Mouse (Mus musculus) gastrocnemius, postnatal 14 days (tissue): ENCODE results near the gene Pnma1. TPM values are rescaled to one million over a fixed set of nuclear protein-coding genes. Genes with fewer than 3 reads are reported as not detected.

ENCODE experiments used
- DNase-seq: peaks from one replicate; pipeline ENCODE4 v3.0.0; 2021; ENCODE audit warnings: mixed read lengths
- intact Hi-C: fragments of 180-260 bp; cut with DNase I; formaldehyde crosslinking; loops from one replicate; pipeline ENCODE4 v1.15.1; 2025; ENCODE audit warnings: low total_unique reads
- total RNA-seq, 2 experiments: library from RNA; stranded (reverse); gene quantifications; 2 replicates each; pipeline ENCODE4 v1.2.3; 2021

Pnma1 gene
- total RNA-seq, 2 experiments from 2014 or later: 0.23 to 0.24 TPM

DNA sequence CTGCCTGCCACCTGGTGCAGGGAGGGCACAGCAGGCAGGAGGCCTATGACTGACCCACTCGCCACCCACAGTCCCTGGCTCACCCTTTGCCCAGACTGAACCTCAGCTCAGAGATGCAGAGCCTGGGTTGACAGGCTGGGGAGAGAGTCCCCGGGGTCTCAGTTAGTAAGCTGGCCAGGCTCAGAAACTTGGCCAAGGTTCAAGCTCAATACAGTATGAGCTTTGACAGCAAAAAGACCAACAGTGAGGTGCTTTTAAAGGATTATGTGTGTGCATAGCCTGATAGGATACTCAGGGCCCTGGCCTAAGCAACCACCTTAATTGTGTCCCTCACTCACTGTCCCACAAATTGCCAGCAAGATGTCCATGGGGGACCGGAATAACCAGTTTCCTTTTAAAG lies 31.8 kb upstream of the Pnma1 start:
- DNase-seq: no peak
- intact Hi-C loops: no loop called here

GRCm38 (mm10) chr12:84178652-84179445 lies 30.6 kb upstream of the Pnma1 start:
- DNase-seq: no peak
- intact Hi-C loops: no loop called here

- DNase-seq: no peak
- intact Hi-C loops: no loop called here
Observed at GRCm38 (mm10) chr12:84178052-84178451, 29.8 kb upstream of the Pnma1 start.

GRCm38 (mm10) chr12:84176886-84177765 lies 28.8 kb upstream of the Pnma1 start:
- intact Hi-C loops: no loop called here
- no peak for DNase-seq

- intact Hi-C loops: no loop called here
- DNase-seq: peak; percentile 28
Observed at GRCm38 (mm10) chr12:84176126-84176769, 28.0 kb upstream of the Pnma1 start.

GRCm38 (mm10) chr12:84175659-84176061 lies 27.4 kb upstream of the Pnma1 start:
- DNase-seq: peak; percentile 87
- intact Hi-C loops: no loop called here

DNA sequence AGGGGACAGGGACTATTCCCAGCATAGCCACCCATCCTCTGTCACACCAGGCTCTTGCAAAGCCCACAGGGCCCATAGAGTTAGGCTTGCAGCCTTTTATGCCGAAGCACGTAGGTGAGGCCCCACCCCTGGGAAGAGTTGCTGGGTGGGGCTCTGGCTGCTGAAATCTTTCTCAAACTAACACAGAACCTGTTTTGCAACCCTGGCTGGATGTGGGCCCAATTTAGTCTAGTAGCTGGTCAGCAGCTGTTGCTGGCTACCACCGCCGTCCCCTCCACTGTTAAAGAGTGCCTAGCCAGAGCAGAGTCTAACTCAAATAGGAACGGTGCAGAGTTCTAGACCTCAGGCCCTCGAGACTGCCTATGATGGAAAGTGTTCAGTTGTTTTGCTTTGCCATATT lies 26.6 kb upstream of the Pnma1 start:
- DNase-seq: peak; percentile 84
- intact Hi-C loops: no loop called here

- intact Hi-C loops: no loop called here
- DNase-seq: peak; percentile 52
Observed at GRCm38 (mm10) chr12:84174190-84174811, 26.0 kb upstream of the Pnma1 start.

- peak; percentile 10 for DNase-seq
- intact Hi-C loops: no loop called here
Observed at GRCm38 (mm10) chr12:84173309-84173915, 25.1 kb upstream of the Pnma1 start.

GRCm38 (mm10) chr12:84172862-84173261 lies 24.6 kb upstream of the Pnma1 start:
- DNase-seq: peak; percentile 2
- intact Hi-C loops: no loop called here

DNA sequence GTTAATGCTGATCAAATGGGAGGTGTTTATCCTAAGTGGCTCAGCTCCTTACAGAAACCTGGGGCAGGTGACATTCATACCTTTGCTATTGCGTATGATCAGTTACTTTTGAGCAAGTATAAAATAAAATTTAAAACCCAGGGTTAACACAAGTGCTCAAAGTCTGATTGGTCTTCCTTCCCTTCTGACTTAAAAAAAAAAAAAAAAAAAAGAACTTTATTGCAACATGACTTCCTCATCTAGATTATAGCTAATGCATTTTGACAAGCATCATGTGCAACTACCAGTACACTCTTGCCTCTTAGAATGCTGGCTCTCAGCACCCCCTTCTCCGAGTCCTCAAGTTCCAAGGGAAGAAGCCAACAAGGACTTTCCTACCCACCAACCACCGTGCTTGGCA lies 23.9 kb upstream of the Pnma1 start:
- DNase-seq: no peak
- intact Hi-C loops: no loop called here

DNA sequence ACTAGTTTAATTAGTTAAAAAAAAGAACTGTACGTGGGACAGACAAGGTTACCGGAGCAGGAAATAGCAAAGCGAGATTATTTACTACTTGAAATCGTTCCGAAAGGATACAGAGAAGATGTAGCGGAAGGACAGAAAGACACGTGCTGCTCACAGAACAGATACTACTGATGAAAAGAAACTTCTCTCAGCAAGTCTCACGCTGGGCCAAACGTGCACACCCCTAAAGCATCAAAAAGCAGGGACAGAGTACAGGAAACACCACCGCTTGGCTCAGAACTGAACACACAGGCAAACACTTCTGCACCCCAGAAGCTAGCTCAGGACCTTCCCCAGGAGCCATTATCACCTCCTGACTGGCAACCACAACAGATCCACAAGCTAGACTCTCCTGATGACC lies 22.3 kb upstream of the Pnma1 start:
- DNase-seq: no peak

GRCm38 (mm10) chr12:84165631-84166373 lies 17.5 kb upstream of the Pnma1 start:
- intact Hi-C loops: no loop called here
- no peak for DNase-seq

More for the DNA sequence above, 22.3 kb upstream of the Pnma1 start:
- intact Hi-C loops: no loop called here

DNA sequence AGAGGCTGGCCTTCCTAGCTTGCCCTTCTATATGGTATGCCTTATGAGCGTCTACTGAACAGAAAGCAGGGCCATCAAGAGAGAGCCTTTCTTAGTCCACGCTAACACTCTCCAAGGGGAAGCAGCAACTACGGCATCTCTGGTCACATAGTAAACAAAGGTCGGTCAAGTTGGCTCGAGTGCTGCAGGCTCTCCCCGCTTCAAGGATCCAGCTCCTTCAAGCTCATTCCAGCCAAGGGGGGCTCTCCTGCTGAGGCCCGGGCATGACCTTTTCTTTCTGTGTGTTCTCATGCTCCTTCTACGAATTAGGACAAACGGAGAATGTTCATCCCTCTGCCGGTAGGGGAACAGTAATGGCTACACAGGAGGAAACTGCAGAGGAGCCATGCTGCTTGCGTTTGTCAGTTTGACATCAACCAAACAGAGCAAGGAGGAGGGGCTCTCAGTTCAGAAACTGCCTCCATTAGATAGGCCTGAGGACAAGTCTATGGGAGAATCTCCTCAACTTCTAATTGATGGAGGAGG lies 15.4 kb upstream of the Pnma1 start:
- no peak for DNase-seq

DNA sequence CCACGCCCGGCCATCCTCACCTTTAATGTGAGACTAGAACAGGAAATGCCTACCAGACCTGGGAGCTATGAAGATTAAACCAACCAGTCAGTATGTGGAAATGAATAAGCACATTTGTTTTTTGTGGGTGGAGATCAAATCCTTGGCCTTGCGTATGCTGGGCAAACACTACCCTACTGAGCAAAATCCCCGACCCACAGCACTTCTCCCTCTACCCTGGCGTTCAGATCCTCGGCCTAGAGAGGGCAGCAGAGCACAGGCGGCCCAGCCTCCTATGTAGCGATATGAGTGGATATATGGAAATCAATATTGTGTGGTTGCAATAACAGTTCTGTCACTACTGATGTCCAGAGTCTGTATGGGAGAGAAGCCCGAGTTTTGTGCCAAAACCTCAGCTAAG lies 14.8 kb upstream of the Pnma1 start:
- DNase-seq: no peak

More for the DNA sequence above, 15.4 kb upstream of the Pnma1 start:
- intact Hi-C loops: loop anchor here (5.0 kb wide), 1 partner anchor 54 kb away; the partner anchor contains the start of gene Elmsan1

DNA sequence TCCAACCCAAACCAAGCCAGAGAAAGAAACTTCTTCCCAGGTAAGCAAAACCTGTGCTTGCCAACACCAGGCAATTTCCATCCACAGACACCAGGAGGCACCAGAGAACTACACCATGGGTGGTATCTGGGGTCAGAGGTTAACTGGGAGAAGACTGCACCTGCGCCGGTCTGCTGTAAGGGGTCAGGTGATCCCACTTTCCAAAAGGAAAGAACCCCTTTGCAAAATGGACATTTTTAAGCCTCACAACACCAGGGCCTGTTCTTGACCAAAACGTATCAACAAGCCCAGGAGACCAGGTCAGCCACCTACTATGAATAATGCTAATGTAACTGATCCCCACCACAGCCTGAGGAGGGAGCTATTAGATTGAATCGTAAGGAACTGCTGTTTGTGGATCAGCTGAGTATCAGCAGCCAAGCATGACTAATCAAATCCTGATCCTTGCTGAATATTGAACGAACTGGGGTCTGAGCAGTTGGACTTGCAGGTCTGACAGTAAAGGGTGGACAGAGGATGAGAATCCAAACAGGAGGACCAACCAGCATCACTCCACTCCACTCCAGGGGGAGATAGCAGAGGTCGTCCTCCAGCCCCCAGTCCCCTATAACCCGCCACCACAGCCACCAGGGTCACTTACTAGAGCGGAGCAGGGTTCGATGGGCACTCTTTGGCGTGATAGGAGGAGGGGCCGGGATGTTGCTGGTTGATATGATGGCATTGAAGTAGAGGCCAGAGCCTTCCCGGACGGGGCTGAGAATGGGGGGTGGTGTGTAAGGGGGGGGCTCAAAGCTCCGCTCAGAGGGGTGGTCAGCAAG lies 13.5 kb upstream of the Pnma1 start:
- no peak for DNase-seq
- intact Hi-C loops: loop anchor here (2.0 to 5.0 kb wide), 2 partner anchors 55 to 87 kb away; partner anchors contain the start of gene Elmsan1

More for the DNA sequence above, 14.8 kb upstream of the Pnma1 start:
- intact Hi-C loops: loop anchor here (5.0 kb wide), 1 partner anchor 54 kb away; the partner anchor contains the start of gene Elmsan1

DNA sequence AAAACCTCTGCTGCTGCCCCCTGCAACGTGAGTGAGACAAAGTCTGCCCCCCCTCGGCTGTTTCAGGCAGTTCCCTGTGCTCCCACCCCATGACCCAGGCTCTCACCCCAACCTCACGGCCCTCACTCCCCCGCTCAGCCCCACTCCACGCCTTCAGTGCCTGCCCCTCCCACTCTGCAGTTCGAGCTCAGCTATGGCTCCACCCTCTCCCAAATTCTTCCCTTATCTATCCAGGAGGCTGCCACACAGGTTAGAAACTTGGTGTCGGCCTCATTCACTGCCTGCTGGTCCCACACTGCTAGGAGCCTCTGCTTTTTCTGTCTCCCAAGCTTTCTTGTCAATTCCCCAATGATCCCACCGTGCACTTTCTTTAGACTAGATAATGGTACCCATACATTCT lies 12.8 kb upstream of the Pnma1 start:
- intact Hi-C loops: loop anchor here (2.0 to 5.0 kb wide), 2 partner anchors 56 to 88 kb away; partner anchors contain the start of gene Elmsan1
- DNase-seq: no peak
